Mouse (Mus musculus) embryonic facial prominence, embryonic 14.5 days (tissue): ENCODE measurements around the gene Nin. TPM values are rescaled to one million over a fixed set of nuclear protein-coding genes. Genes with fewer than 3 reads are reported as not detected.

ENCODE experiments used
- ATAC-seq: fragments of 200-750 bp; cut with Nextera tagmentation; 2 replicates; pipeline ENCODE4 v1.8.0; 2017; ENCODE audit warnings: low read depth, moderate number of reproducible peaks, moderate TSS enrichment
- DNase-seq: peaks from one replicate; pipeline ENCODE4 v3.0.0-alpha.2; 2015; ENCODE audit warnings: low spot score
- H3K27ac ChIP-seq: fragments of 300-500 bp; sonication (generic); replicated peaks from 2 replicates; pipeline ENCODE4 v1.5.1; 2014; ENCODE audit warnings: low read depth, mild to moderate bottlenecking, low read length, moderate library complexity
- H3K27me3 ChIP-seq: fragments of 300-500 bp; sonication (generic); replicated peaks from 2 replicates; pipeline ENCODE4 v1.6.1; 2014; ENCODE audit warnings: low read length; ENCODE audit not compliant: control insufficient read depth, insufficient read depth
- H3K36me3 ChIP-seq: fragments of 300-500 bp; sonication (generic); 2 replicates; pipeline ENCODE4 v1.6.1; 2014; ENCODE audit warnings: low read length, mixed read lengths; ENCODE audit not compliant: control insufficient read depth, insufficient read depth
- H3K4me1 ChIP-seq: fragments of 300-500 bp; sonication (generic); 2 replicates; pipeline ENCODE4 v1.6.1; 2014; ENCODE audit warnings: antibody characterized with exemption, low read length; ENCODE audit not compliant: control insufficient read depth, insufficient read depth
- H3K4me2 ChIP-seq: fragments of 300-500 bp; sonication (generic); 2 replicates; pipeline ENCODE4 v1.6.1; 2014; ENCODE audit warnings: low read depth, mild to moderate bottlenecking, low read length, moderate library complexity, mixed read lengths
- H3K4me3 ChIP-seq: fragments of 300-500 bp; sonication (generic); 2 replicates; pipeline ENCODE4 v1.5.1; 2014; ENCODE audit warnings: low read depth, mild to moderate bottlenecking, low read length
- H3K9ac ChIP-seq: fragments of 300-500 bp; sonication (generic); 2 replicates; pipeline ENCODE4 v1.6.1; 2014; ENCODE audit warnings: low read depth, mild to moderate bottlenecking, low read length, moderate library complexity, mixed read lengths
- H3K9me3 ChIP-seq: fragments of 300-500 bp; sonication (generic); 2 replicates; pipeline ENCODE4 v1.6.1; 2016; ENCODE audit warnings: low read length; ENCODE audit not compliant: control insufficient read depth
- WGBS: fragments of 180-500 bp; shearing (Covaris S2); extraction: QIAGEN DNeasy Blood & Tissue Kit; methylation state at CpG from one replicate; pipeline ENCODE4 v1.1.7; 2014; 5-methylcytosine and 5-hydroxymethylcytosine counted together
- polyA plus RNA-seq: library from polyadenylated mRNA; unstranded; fragments of >200 nt; fragmentation: Nextera tagmentation; extraction: Ambion mirVana; gene quantifications from 2 replicates; pipeline ENCODE4 v1.2.1, GENCODE M21; 2014

Nin gene
- polyA plus RNA-seq, 1 experiment from 2014 or later = 19.2 TPM

GRCm38 (mm10) chr12:70134627-70135235 lies 21.2 kb upstream of the Nin start:
- Histone ChIP-seq H3K4me2 (no peak overlapping the region), H3K4me3 (no peak overlapping the region), H3K4me1 (no peaks in the 10 kb centered on the region), H3K9ac (no peak overlapping the region), H3K27me3 (no peaks in the 10 kb centered on the region), H3K9me3 (no peaks in the 10 kb centered on the region), H3K27ac (no peak overlapping the region), H3K36me3 (no peaks in the 10 kb centered on the region)
- ATAC-seq (no peak), DNase-seq (no peak)
- WGBS = 82% methylated on average over 20 of the region's 20 CpGs

GRCm38 (mm10) chr12:70131042-70131675 lies 17.6 kb upstream of the Nin start:
- Histone ChIP-seq H3K36me3 (no peaks in the 10 kb centered on the region), H3K9ac (peak overlapping the region; percentile 44), H3K9me3 (no peaks in the 10 kb centered on the region), H3K4me3 (peak overlapping the region; percentile 25), H3K27me3 (no peaks in the 10 kb centered on the region), H3K27ac (no peak overlapping the region), H3K4me1 (no peaks in the 10 kb centered on the region), H3K4me2 (peak overlapping the region; percentile 43)
- DNase-seq (peak; percentile 81), ATAC-seq (no peak)
- WGBS = 30% methylated on average over 20 of the region's 20 CpGs

GRCm38 (mm10) chr12:70129105-70129504 lies 15.6 kb upstream of the Nin start:
- Histone ChIP-seq H3K9ac (no peak overlapping the region), H3K36me3 (no peaks in the 10 kb centered on the region), H3K4me2 (no peak overlapping the region), H3K4me3 (no peak overlapping the region), H3K27me3 (no peaks in the 10 kb centered on the region), H3K4me1 (no peaks in the 10 kb centered on the region), H3K9me3 (no peaks in the 10 kb centered on the region), H3K27ac (no peak overlapping the region)
- ATAC-seq (peak; percentile 55; the same call in 1 of the 2 replicates), DNase-seq (no peak)
- WGBS = 59% methylated on average over 5 of the region's 5 CpGs

- 90% methylated on average over 4 of the region's 4 CpGs for WGBS
- no peak for ATAC-seq
- DNase-seq = no peak
- no peaks in the 10 kb centered on the region for H3K4me1 ChIP-seq
- no peaks in the 10 kb centered on the region for H3K27me3 ChIP-seq
- no peaks in the 10 kb centered on the region for H3K36me3 ChIP-seq
- H3K4me2 ChIP-seq = no peak overlapping the region
- H3K9ac ChIP-seq = no peak overlapping the region
- H3K9me3 ChIP-seq = no peaks in the 10 kb centered on the region
- H3K27ac ChIP-seq = no peak overlapping the region
- H3K4me3 ChIP-seq = no peak overlapping the region
Measured at GRCm38 (mm10) chr12:70126626-70127025, 13.1 kb upstream of the Nin start.

GRCm38 (mm10) chr12:70119552-70119951 lies 6.0 kb upstream of the Nin start:
- H3K4me1 ChIP-seq = no peaks in the 10 kb centered on the region
- no peak overlapping the region for H3K4me3 ChIP-seq
- no peak overlapping the region for H3K9ac ChIP-seq
- no peak for ATAC-seq
- DNase-seq = no peak
- H3K27ac ChIP-seq = no peak overlapping the region
- H3K36me3 ChIP-seq = no peaks in the 10 kb centered on the region
- H3K27me3 ChIP-seq = no peaks in the 10 kb centered on the region
- WGBS = 37% methylated on average over 2 of the region's 2 CpGs
- H3K9me3 ChIP-seq = no peaks in the 10 kb centered on the region
- no peak overlapping the region for H3K4me2 ChIP-seq

GRCm38 (mm10) chr12:70118721-70119345 lies 5.3 kb upstream of the Nin start:
- 83% methylated on average over 10 of the region's 10 CpGs for WGBS
- DNase-seq (no peak), ATAC-seq (no peak)
- H3K9me3 ChIP-seq = no peaks in the 10 kb centered on the region
- H3K4me3 ChIP-seq = no peak overlapping the region
- no peaks in the 10 kb centered on the region for H3K36me3 ChIP-seq
- H3K9ac ChIP-seq = no peak overlapping the region
- H3K27ac ChIP-seq = no peak overlapping the region
- H3K4me1 ChIP-seq = no peaks in the 10 kb centered on the region
- no peak overlapping the region for H3K4me2 ChIP-seq
- H3K27me3 ChIP-seq = no peaks in the 10 kb centered on the region

DNA sequence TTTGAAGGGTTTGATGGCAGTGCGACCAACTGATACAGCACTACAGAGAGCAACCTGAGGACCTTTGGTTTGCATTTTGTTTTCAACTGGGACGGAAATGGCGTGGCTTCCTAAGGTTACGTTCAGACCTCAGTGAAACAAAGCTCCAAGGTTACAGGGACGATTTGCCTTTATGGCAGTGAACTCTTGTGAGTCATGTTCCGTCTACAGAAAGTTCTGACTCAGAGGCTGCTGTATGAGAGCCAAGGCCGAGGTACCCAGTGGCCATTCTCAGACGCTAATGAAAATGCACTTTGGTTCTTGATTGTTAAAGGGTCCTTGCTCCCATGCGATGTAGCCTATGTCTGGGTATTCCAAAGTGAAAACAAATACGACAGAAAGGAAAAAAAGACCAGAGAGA lies 3.6 kb upstream of the Nin start:
- WGBS = 81% methylated on average over 10 of the region's 10 CpGs
- ATAC-seq = no peak

DNA sequence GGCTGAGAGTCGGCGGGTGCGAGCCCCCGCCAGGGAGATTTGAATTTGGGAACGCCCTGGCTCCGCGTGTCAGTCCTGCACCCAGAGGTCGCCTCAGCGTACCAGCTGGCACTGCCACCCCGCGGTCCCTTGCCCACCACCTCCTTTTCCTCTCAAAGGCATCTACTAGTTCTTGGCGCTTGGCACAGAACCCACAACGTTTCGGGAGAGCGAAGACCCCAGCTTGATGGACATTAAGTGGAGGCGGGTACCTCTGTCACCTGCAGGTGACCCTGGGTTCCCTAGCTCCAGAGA lies 1.5 kb downstream of the Nin start:
- peaks cover 12% of the 10 kb centered on the region for H3K4me1 ChIP-seq
- no peaks in the 10 kb centered on the region for H3K36me3 ChIP-seq
- no peaks in the 10 kb centered on the region; the same call in 1 of the 2 replicates for H3K27me3 ChIP-seq
- H3K9me3 ChIP-seq = no peaks in the 10 kb centered on the region
- peak overlapping the region; percentile 93 for H3K4me3 ChIP-seq
- H3K27ac ChIP-seq = peak overlapping the region; percentile 82
- 2% methylated on average over 11 of the region's 16 CpGs for WGBS
- H3K4me2 ChIP-seq = peak overlapping the region; percentile 96
- peak overlapping the region; percentile 91 for H3K9ac ChIP-seq
- ATAC-seq = no peak
- no peak for DNase-seq

More for the DNA sequence above, 3.6 kb upstream of the Nin start:
- Histone ChIP-seq H3K4me2 (no peak overlapping the region), H3K9ac (no peak overlapping the region), H3K9me3 (no peaks in the 10 kb centered on the region), H3K4me3 (no peak overlapping the region), H3K27ac (no peak overlapping the region), H3K36me3 (no peaks in the 10 kb centered on the region), H3K4me1 (no peaks in the 10 kb centered on the region), H3K27me3 (no peaks in the 10 kb centered on the region; the same call in 1 of the 2 replicates)
- no peak for DNase-seq
